Mouse (Mus musculus): Measurements from ENCODE around the gene Zfp90.

DNA sequence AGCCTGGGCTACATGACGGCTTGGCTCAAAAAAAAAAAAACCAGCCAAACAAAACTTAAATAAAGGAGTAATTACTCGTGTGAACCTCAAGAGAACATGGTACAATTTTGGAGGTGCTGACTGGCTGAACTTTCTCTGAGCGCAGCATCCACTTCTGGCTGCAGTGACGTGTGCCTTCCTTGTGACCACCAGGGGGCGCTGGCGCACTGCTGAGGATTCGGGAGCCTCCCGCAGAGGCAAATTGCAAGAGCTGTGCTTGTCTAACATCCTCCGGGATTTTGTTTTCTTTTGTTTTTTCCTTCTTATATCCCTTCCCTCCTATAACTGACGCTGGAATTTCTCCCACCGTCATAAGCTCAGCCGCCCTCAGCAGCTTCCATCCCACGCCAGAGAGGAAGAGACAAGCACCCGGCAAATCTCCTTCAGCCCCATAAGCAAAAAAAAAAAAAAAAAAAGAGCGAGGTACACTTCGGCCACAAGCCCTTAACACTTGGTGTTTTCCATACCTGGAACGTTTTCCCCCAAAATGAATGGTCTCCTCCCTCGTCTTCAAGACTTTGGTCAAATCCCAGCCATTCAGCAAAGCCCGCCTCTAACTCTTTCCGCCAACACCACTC is 17.9 kb downstream of the Zfp90 start:
- TF ChIP-seq POLR2A (IDR thresholded peaks at IDR 0.05; ENCODE audit: borderline replicate concordance, low read depth, low read length) (no peak), CTCF (IDR thresholded peaks at IDR 0.05; ENCODE audit: low read depth, low read length) (peak; percentile 71)
